Mouse (Mus musculus): ENCODE data around the gene Cfap73.

Cfap73 gene

GRCm38 (mm10) chr5:120586741-120587615 lies 47.1 kb downstream of the Cfap73 start:
- DNase-seq (ENCODE audit: low spot score) = no peak

DNA sequence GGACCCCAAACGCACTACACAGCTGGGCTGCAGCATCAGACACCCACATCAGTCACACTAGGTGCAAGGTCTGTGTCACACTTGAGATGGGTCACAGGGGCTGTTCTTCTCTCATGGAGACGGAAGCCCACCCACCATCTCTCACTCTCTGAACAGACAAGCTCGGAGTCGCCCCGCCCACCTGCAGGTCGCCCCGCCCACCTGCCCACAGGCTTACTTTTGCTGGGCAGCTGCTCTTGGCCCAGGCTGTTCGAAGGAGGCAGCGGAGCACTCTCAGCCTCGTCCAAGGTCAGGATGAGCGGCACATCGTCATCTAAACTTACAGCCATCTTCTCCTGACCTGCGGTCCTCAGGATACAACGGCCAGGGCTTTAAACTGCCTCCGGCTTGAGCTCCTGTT lies 49.1 kb downstream of the Cfap73 start:
- DNase-seq (ENCODE audit: low spot score) = no peak

DNA sequence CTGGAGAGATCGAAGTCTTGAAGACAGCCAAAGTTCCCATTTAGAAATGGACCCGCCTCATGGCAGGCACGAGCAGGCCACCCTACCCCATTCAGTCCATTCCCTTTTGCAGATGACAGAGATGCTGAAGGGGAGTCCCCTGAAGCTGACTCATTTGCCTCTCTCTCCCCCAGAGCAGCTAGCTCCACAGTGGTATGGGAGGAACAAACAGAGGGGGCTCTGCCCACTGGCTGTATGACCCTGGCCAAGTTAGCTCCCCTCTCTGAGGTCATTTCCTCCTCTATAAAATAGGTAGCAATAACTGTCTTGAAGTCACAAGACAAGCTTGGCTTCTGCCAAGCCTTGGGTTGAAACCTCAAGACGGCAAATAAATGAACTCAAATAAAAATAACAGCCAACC lies 50.5 kb downstream of the Cfap73 start:
- no peak for DNase-seq (ENCODE audit: low spot score)

GRCm38 (mm10) chr5:120582002-120582401 lies 52.0 kb downstream of the Cfap73 start:
- no peak for DNase-seq (ENCODE audit: low spot score)

DNA sequence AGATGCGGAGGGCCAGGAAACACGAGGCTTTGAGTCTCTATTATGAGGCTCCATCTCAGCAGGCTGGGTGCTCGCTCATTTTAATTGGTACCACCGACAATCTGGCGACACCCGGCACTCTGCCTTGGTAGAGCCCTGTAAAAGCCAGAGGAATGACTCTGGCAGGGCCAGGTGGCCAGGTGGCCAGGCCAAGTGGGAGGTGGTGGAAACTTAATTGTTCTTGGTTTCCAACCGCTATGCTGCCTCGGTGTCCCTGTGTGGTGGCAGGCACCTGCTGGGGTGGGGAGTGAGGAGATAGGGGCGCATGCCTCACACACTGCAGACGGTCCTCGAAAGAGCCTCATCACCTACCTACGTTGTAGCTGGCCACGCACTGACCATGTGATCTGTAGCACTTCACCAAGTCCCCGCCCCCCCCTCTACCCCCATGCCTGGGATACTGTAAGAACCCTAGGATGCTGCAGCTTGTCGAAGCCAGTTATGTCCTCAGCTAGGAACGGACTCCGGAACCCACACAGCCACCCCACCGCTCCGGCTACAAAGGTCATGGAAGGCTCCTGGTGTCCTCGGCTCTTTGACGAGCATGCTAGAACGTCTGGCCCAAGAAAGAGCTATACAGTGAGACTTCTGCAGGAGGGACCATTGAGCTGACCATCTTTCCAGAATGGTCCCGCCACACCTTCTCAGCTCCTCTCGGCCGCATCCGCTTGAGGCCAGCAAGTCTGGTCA lies 54.0 kb downstream of the Cfap73 start:
- DNase-seq (ENCODE audit: low spot score) = no peak

DNA sequence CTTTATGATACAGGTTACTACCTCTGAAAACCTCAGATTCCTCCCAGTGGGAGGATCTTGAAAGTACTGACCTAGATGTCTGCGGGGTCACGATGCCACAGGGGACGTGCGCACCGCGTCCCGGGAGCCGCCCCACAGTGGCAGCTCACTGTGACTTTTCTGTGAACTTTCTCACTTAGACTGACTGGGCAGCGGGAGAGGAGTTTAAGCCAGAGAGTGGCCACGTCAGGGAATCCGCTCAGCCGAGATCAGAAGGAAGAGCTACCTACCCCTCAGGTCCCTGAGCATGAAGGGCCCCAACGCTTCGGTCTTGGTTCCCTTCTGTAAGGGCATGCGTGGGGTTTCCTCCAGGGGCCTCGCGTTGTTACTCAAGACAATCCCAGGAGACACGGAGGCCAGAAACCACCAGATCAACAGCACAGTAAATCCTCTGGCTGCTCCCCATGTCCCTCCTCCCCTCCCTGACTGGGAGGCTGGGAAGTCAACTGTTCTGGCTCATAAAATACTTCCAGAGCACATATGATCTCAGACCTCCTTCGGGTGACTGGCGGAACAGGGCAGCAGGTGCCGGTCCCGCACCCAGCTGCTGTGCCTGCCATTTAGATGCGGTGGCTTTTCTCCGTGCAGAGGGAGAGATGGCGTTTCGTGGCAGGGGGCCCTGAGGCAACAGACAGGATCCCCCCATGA lies 54.7 kb downstream of the Cfap73 start:
- DNase-seq (ENCODE audit: low spot score) = peak; percentile 55

DNA sequence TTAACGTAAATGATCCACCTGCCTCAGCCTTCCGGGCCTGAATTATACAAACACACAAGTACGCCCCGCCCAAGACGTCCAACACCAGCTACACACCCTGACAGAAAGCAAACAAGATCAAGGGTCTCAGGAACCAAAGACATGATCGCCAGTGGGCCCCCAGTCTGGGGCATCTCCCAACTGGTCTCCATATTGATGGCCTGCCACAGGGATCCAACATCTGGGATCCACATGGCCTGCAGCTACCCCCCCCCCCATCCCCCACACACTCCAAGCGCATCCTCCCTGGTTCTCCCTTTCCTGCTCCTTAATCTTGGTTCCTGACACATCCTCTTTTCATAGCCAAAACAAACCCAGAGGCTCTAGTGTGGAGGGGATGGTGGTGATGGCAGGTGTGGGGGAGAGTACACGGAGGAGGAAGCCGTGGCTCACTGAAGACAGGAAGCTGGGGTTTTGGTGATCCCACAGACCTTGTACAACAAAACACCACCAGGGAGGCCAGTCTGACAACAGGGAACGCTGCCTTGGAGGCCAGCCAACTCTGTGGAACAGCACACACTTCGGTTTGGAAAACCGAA lies 55.4 kb downstream of the Cfap73 start:
- DNase-seq (ENCODE audit: low spot score) = peak; percentile 82

Measured in ovary, adult 18-20 months (tissue).